Mouse (Mus musculus): Measurements from ENCODE around the gene Lnx1. TPM values are rescaled to one million over a fixed set of nuclear protein-coding genes. Genes with fewer than 3 reads are reported as not detected.

Gene Lnx1
- polyA plus RNA-seq, 1 experiment from 2014 or later = 2.1 TPM

GRCm38 (mm10) chr5:74571767-74572166, 130.9 kb downstream of the Lnx1 start:
- Histone ChIP-seq H3K9ac (ENCODE audit: low read length) (no peak overlapping the region), H3K4me1 (ENCODE audit: control insufficient read depth in 2 of 2, insufficient read depth in 2 of 2, low read length in 2 of 2) (no peaks in the 10 kb centered on the region), H3K4me3 (ENCODE audit: control insufficient read depth in 1 of 2, insufficient read depth in 1 of 2, low read depth in 1 of 2, low read length in 2 of 2) (no peak overlapping the region), H3K27me3 (ENCODE audit: control insufficient read depth, insufficient read depth, low read length) (no peaks in the 10 kb centered on the region), H3K36me3 (ENCODE audit: control insufficient read depth, insufficient read depth, low read length) (peaks cover 59% of the 10 kb centered on the region), H3K9me3 (ENCODE audit: control insufficient read depth, low read length) (no peaks in the 10 kb centered on the region), H3K4me2 (ENCODE audit: low read length) (no peak overlapping the region), H3K27ac (replicated peaks in 1 of 2; ENCODE audit: control insufficient read depth in 1 of 2, insufficient read depth in 1 of 2, low read depth in 2 of 2, low read length in 2 of 2) (no peak overlapping the region)
- WGBS = 87% methylated on average over 6 of the region's 6 CpGs
- ATAC-seq (ENCODE audit: insufficient number of reproducible peaks, insufficient read depth, low FRiP score, low read depth) = no peak

- Histone ChIP-seq H3K27me3 (ENCODE audit: control insufficient read depth, insufficient read depth, low read length) (no peaks in the 10 kb centered on the region), H3K27ac (replicated peaks in 1 of 2; ENCODE audit: control insufficient read depth in 1 of 2, insufficient read depth in 1 of 2, low read depth in 2 of 2, low read length in 2 of 2) (no peak overlapping the region), H3K9me3 (ENCODE audit: control insufficient read depth, low read length) (no peaks in the 10 kb centered on the region), H3K9ac (ENCODE audit: low read length) (no peak overlapping the region), H3K4me2 (ENCODE audit: low read length) (no peak overlapping the region), H3K4me1 (ENCODE audit: control insufficient read depth in 2 of 2, insufficient read depth in 2 of 2, low read length in 2 of 2) (peaks cover 0 to 6% of the 10 kb centered on the region in 2 experiments; a peak in 2 of 4 replicates), H3K4me3 (ENCODE audit: control insufficient read depth in 1 of 2, insufficient read depth in 1 of 2, low read depth in 1 of 2, low read length in 2 of 2) (no peak overlapping the region), H3K36me3 (ENCODE audit: control insufficient read depth, insufficient read depth, low read length) (peaks cover 78% of the 10 kb centered on the region)
- WGBS = 89% methylated on average over 1 of the region's 1 CpGs
- no peak for ATAC-seq (ENCODE audit: insufficient number of reproducible peaks, insufficient read depth, low FRiP score, low read depth)
These were observed 141.6 kb downstream of the Lnx1 start for GRCm38 (mm10) chr5:74561151-74561550.

DNA sequence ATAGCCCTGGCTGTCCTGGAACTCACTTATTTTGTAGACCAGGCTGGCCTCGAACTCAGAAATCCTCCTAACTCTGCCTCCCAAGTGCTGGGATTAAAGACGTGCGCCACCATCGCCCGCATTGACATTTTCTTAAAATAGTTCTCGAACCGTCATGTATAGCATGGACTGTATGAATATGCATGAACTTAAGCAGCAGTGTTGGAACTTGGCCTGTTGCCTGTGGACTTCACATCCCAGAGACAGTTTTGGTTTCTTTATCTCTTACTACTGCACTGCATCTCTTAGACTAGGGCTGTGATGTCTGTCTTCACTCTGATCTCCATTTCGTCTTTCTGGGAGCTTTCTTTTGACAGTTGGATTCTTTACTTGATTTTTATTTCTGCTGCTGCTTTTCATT, 153.1 kb downstream of the Lnx1 start:
- no peak for ATAC-seq (ENCODE audit: insufficient number of reproducible peaks, insufficient read depth, low FRiP score, low read depth)
- Histone ChIP-seq H3K36me3 (ENCODE audit: control insufficient read depth, insufficient read depth, low read length) (peaks cover 85% of the 10 kb centered on the region), H3K27me3 (ENCODE audit: control insufficient read depth, insufficient read depth, low read length) (no peaks in the 10 kb centered on the region), H3K9me3 (ENCODE audit: control insufficient read depth, low read length) (no peaks in the 10 kb centered on the region), H3K27ac (replicated peaks in 1 of 2; ENCODE audit: control insufficient read depth in 1 of 2, insufficient read depth in 1 of 2, low read depth in 2 of 2, low read length in 2 of 2) (no peak overlapping the region), H3K4me1 (ENCODE audit: control insufficient read depth in 2 of 2, insufficient read depth in 2 of 2, low read length in 2 of 2) (0 out of 4 replicates have a peak, but pooled peaks cover 0 to 3% of the 10 kb centered on the region in 2 experiments), H3K4me2 (ENCODE audit: low read length) (no peak overlapping the region), H3K9ac (ENCODE audit: low read length) (no peak overlapping the region), H3K4me3 (ENCODE audit: control insufficient read depth in 1 of 2, insufficient read depth in 1 of 2, low read depth in 1 of 2, low read length in 2 of 2) (no peak overlapping the region)
- 87% methylated on average over 8 of the region's 8 CpGs for whole genome bisulfite sequencing

DNA sequence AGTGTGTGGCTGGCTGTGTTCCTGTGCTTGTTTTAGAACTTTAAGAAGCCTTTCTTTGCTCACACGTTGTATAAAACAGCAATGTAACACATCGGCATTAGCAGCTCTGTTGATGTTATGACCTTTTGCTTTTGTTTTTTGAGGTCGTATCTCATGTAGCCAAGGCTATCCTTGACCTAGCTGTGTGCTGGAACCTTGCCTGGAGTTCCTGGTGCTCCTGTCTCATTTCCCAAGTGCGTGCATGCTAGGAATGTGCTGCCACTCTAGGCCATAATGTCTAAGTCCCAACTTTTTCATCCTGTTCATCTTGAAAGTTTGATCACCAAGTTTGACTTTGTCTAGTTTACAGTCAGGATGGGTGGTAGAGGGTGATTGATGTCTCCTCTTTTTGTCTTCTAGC, 157.1 kb downstream of the Lnx1 start:
- WGBS = 88% methylated on average over 4 of the region's 4 CpGs
- no peak overlapping the region for H3K4me3 ChIP-seq (ENCODE audit: control insufficient read depth in 1 of 2, insufficient read depth in 1 of 2, low read depth in 1 of 2, low read length in 2 of 2)
- H3K4me2 ChIP-seq (ENCODE audit: low read length) = no peak overlapping the region
- H3K9me3 ChIP-seq (ENCODE audit: control insufficient read depth, low read length) = no peaks in the 10 kb centered on the region
- H3K9ac ChIP-seq (ENCODE audit: low read length) = no peak overlapping the region
- H3K4me1 ChIP-seq (ENCODE audit: control insufficient read depth in 2 of 2, insufficient read depth in 2 of 2, low read length in 2 of 2) = 0 out of 4 replicates have a peak, but pooled peaks cover 0 to 3% of the 10 kb centered on the region in 2 experiments
- no peak for ATAC-seq (ENCODE audit: insufficient number of reproducible peaks, insufficient read depth, low FRiP score, low read depth)
- H3K27ac ChIP-seq (replicated peaks in 1 of 2; ENCODE audit: control insufficient read depth in 1 of 2, insufficient read depth in 1 of 2, low read depth in 2 of 2, low read length in 2 of 2) = no peak overlapping the region
- peaks cover 88% of the 10 kb centered on the region for H3K36me3 ChIP-seq (ENCODE audit: control insufficient read depth, insufficient read depth, low read length)
- H3K27me3 ChIP-seq (ENCODE audit: control insufficient read depth, insufficient read depth, low read length) = no peaks in the 10 kb centered on the region

Other genes starting within 250 kb of the Lnx1 start
- gene Scfd2, start 171.2 kb downstream of the Lnx1 start, polyA plus RNA-seq (2014; fragmentation: Nextera tagmentation; extraction: Ambion mirVana) = 11.7 and 14.4 TPM in 2 replicates
- 56.0 and 58.4 TPM in 2 replicates for gene Fip1l1, start 167.5 kb downstream of the Lnx1 start, polyA plus RNA-seq (2014; fragmentation: Nextera tagmentation; extraction: Ambion mirVana)